Mouse (Mus musculus) spleen, adult 2 months (tissue): ENCODE data around the gene Prm1. TPM values are rescaled to one million over a fixed set of nuclear protein-coding genes. Genes with fewer than 3 reads are reported as not detected.

Source experiments
- DNase-seq, 2 experiments: peaks; one replicate each; pipeline versions ENCODE4 v3.0.0 to v3.0.0-alpha.2; 2012 to 2021; ENCODE audit warnings: low spot score in 2 of 2, low read depth in 1 of 2
- H3K27ac ChIP-seq: fragments of 200-500 bp; 2 replicates; pipeline ENCODE4 v1.5.1; 2012; ENCODE audit warnings: low read length, inconsistent platforms; ENCODE audit not compliant: insufficient read depth
- H3K27me3 ChIP-seq: fragments of 200-500 bp; 2 replicates; pipeline ENCODE4 v1.6.1; 2012; ENCODE audit warnings: mild to moderate bottlenecking, moderate library complexity, low read length, inconsistent platforms; ENCODE audit not compliant: control insufficient read depth, insufficient read depth
- H3K36me3 ChIP-seq: fragments of 200-500 bp; 2 replicates; pipeline ENCODE4 v1.6.1; 2012; ENCODE audit warnings: mild to moderate bottlenecking, low read length, inconsistent platforms; ENCODE audit not compliant: control insufficient read depth, insufficient read depth
- H3K4me1 ChIP-seq: fragments of 200-500 bp; 2 replicates; pipeline ENCODE4 v1.6.1; 2011; ENCODE audit warnings: inconsistent platforms; ENCODE audit not compliant: control insufficient read depth, insufficient read depth, insufficient read length
- H3K4me3 ChIP-seq: fragments of 200-500 bp; 2 replicates; pipeline ENCODE4 v1.5.1; 2011; ENCODE audit warnings: mild to moderate bottlenecking, inconsistent platforms; ENCODE audit not compliant: insufficient read depth, insufficient read length; ENCODE audit errors: extremely low read depth
- CTCF ChIP-seq: fragments of 200-500 bp; IDR thresholded peaks from 2 replicates; pipeline ENCODE4 v1.5.1; 2011; ENCODE audit warnings: mild to moderate bottlenecking, inconsistent platforms; ENCODE audit not compliant: insufficient read depth, insufficient read length, insufficient replicate concordance; ENCODE audit errors: extremely low read depth
- POLR2A ChIP-seq: fragments of 200-500 bp; IDR thresholded peaks from 2 replicates; pipeline ENCODE4 v1.6.1; 2011; ENCODE audit warnings: low read depth, low read length, inconsistent platforms
- WGBS: fragments of 180-500 bp; shearing (Covaris S2); methylation state at CpG from one replicate; pipeline ENCODE4 v1.1.7; 2018; 5-methylcytosine and 5-hydroxymethylcytosine counted together
- polyA plus RNA-seq: library from polyadenylated mRNA; depleted of rRNA; stranded (reverse); fragments of >200 nt; gene quantifications from 2 replicates; pipeline ENCODE4 v1.2.3, GENCODE M21; 2012

Prm1 gene
- polyA plus RNA-seq, 1 experiment = 0.47 TPM

- no peak for TF ChIP-seq POLR2A
- no peak for TF ChIP-seq CTCF
- Histone ChIP-seq H3K4me3 (peak overlapping the region; percentile 64), H3K27ac (peak overlapping the region; percentile 51), H3K36me3 (no peaks in the 10 kb centered on the region), H3K27me3 (no peaks in the 10 kb centered on the region), H3K4me1 (peaks cover 20% of the 10 kb centered on the region)
- 3% methylated on average over 81 of the region's 81 CpGs for WGBS
- peak in 1 of 2 experiments; percentile 25 for DNase-seq
Measured at GRCm38 (mm10) chr16:10783883-10784792, 21.5 kb downstream of the Prm1 start.

- DNase-seq = no peak
- TF ChIP-seq CTCF (no peak), POLR2A (no peak)
- peak overlapping the region; percentile 15; the same call in 1 of the 2 replicates for H3K4me3 ChIP-seq
- H3K36me3 ChIP-seq = no peaks in the 10 kb centered on the region
- H3K27ac ChIP-seq = no peak overlapping the region
- H3K4me1 ChIP-seq = peaks cover 20% of the 10 kb centered on the region
- H3K27me3 ChIP-seq = no peaks in the 10 kb centered on the region
- WGBS = 61% methylated on average over 8 of the region's 8 CpGs
Measured at GRCm38 (mm10) chr16:10783451-10783850, 22.2 kb downstream of the Prm1 start.

- Histone ChIP-seq H3K27me3 (no peaks in the 10 kb centered on the region), H3K4me1 (peaks cover 20% of the 10 kb centered on the region), H3K4me3 (peak overlapping the region; percentile 15; the same call in 1 of the 2 replicates), H3K36me3 (no peaks in the 10 kb centered on the region), H3K27ac (no peak overlapping the region)
- TF ChIP-seq CTCF (no peak), POLR2A (no peak)
- 8% methylated on average over 1 of the region's 1 CpGs for WGBS
- no peak for DNase-seq
Measured at GRCm38 (mm10) chr16:10783152-10783434, 22.5 kb downstream of the Prm1 start.

- TF ChIP-seq CTCF = no peak
- TF ChIP-seq POLR2A = no peak
- H3K4me1 ChIP-seq = peaks cover 20% of the 10 kb centered on the region
- H3K36me3 ChIP-seq = no peaks in the 10 kb centered on the region
- no peaks in the 10 kb centered on the region for H3K27me3 ChIP-seq
- no peak overlapping the region for H3K4me3 ChIP-seq
- H3K27ac ChIP-seq = no peak overlapping the region
- 44% methylated on average over 6 of the region's 6 CpGs for WGBS
- no peak for DNase-seq
Measured at GRCm38 (mm10) chr16:10782377-10783151, 23.1 kb downstream of the Prm1 start.

- no peaks in the 10 kb centered on the region for H3K36me3 ChIP-seq
- H3K4me3 ChIP-seq = no peak overlapping the region
- 61% methylated on average over 9 of the region's 9 CpGs for WGBS
- no peaks in the 10 kb centered on the region for H3K27me3 ChIP-seq
- TF ChIP-seq CTCF (no peak), POLR2A (no peak)
- H3K27ac ChIP-seq = no peak overlapping the region
- DNase-seq = no peak
- H3K4me1 ChIP-seq = peaks cover 16% of the 10 kb centered on the region
Measured at GRCm38 (mm10) chr16:10781862-10782371, 23.7 kb downstream of the Prm1 start.

GRCm38 (mm10) chr16:10780631-10781120, 25.0 kb downstream of the Prm1 start:
- peaks cover 11% of the 10 kb centered on the region for H3K4me1 ChIP-seq
- no peaks in the 10 kb centered on the region for H3K36me3 ChIP-seq
- DNase-seq = no peak
- WGBS = 78% methylated on average over 5 of the region's 5 CpGs
- TF ChIP-seq POLR2A (no peak), CTCF (no peak)
- no peak overlapping the region for H3K4me3 ChIP-seq
- no peaks in the 10 kb centered on the region for H3K27me3 ChIP-seq
- no peak overlapping the region for H3K27ac ChIP-seq
